Mouse (Mus musculus) left cerebral cortex, postnatal 25 days (tissue): Measurements from ENCODE around the gene Zswim1. TPM values are rescaled to one million over a fixed set of nuclear protein-coding genes. Genes with fewer than 3 reads are reported as not detected.
"Not testable (repeated sequence)": the region's sequence is repeated elsewhere in the genome, so short reads cannot be mapped to it uniquely, and the experiment has no call there.

Experiments used
- DNase-seq, 2 experiments: peaks; one replicate each; pipeline ENCODE4 v3.0.0; 2022; ENCODE audit warnings: low spot score in 2 of 2, mixed read lengths in 1 of 2
- intact Hi-C: fragments of 180-260 bp; cut with DNase I; formaldehyde crosslinking; loops from one replicate; pipeline ENCODE4 v1.15.1; 2025
- total RNA-seq, 2 experiments: library from RNA; stranded (reverse); gene quantifications; 2 replicates each; pipeline ENCODE4 v1.2.3; 2021

Zswim1 gene
- total RNA-seq, 2 experiments from 2014 or later, result 20.8 to 21.6 TPM

DNA sequence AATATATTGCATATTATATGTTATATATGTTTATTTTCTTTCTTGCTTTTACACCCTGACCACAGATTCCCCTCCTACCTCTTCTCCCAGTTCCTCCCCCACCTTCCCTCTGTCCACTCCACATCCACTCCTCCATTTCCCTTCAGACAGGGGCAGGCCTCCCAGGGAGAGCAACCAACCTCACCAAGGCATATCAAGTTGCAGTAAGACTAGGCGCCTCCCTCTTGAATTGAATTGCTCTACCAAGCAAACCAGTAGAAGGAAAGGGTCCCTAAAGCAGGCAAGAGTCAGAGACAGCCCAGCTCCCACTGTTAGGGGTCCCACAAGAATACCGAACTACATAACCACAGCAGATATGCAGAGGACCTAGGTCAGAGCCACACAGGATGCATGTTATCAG, 36.7 kb downstream of the Zswim1 start:
- intact Hi-C loops, result no loop called here

DNA sequence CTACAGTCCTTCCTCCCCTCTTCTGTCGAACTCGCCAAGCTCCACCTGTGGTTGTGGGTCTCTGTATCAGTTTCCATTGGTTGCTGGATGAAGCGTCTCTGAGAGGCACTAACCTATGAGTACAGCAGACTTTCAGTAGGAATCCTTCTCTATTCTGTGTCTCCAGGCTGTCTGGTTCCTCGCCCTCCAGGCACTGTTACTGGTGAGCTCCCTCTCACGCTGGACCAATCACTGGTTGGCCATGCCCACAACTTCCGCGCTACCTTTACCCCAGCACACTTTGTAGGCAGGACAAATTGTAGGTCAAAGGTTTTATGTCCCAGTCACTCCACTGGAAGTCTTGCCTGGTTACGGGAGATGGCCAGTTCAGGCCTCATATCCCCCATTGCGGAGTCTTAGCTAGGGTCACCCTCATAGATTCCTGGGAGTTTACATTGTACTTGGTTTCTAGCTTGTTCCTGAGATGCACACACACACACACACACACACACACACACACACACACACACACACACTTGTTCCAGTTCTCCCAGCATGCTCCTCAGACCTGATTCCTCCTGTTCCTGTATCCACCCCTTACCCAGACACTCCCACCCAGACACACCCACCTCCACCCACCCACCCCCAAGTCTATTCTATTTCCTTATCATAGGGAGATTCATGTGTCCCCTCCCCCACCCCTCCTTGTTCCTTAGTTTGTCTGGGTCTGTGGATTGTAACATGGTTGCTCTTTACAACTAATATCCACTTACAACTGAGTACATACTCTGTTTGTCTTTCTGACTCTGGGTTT, 37.4 kb downstream of the Zswim1 start:
- DNase-seq, result no peak
- intact Hi-C loops, result no loop called here

More for the DNA sequence above, 36.7 kb downstream of the Zswim1 start:
- DNase-seq, result no peak

DNA sequence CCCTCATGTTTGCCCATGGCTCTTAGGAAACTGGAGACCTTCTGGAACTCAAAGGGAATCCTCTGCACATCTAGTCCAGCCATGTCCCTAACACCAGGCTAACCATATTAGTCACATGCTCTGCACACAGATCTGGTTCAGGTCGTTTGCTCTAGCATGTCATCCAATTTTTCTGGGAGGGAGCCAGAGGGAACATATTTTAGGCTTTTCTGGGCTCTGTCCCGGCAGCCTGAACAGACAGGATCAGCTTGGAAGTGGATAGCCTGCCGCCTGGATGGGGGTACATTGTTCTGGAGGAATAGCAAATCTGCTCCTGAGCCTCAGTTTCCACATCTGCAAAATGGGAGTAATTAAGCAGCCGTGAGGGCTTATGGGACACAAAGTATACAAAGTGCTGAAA, 38.6 kb downstream of the Zswim1 start:
- DNase-seq, result no peak
- intact Hi-C loops, result no loop called here

DNA sequence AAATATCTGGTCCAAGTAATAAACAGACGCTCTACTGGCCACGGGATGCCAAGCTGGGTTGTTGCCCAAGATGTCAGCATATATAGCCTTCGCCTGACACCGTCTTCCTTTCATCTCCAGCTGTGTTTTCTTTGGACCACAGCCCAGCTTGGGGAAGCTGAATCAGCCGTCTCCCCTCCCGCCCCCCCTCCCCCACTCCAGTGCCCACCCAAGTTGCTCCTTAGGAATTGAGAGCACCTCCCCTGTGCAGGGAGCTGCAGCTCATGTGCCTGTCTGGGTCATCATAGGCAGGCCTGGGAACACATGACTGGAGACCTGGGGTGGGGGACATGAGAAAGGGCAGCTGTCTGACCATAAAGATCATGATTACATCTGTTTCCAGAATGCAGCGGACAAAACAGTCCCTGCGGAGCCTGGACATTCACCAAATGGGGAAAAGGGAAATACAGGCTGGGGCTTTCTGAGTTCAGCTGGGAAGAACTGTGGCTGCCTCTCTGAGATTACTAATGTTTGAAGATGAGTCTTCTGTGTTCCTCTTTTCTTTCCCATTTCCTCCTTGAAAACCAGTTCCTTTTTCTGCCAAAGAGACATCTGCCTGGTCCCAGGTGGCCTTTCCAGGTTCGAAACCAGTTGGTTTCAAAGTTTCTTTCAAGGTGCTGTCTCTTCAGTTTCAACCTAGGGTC, 39.8 kb downstream of the Zswim1 start:
- intact Hi-C loops, result no loop called here
- DNase-seq, result no peak

DNA sequence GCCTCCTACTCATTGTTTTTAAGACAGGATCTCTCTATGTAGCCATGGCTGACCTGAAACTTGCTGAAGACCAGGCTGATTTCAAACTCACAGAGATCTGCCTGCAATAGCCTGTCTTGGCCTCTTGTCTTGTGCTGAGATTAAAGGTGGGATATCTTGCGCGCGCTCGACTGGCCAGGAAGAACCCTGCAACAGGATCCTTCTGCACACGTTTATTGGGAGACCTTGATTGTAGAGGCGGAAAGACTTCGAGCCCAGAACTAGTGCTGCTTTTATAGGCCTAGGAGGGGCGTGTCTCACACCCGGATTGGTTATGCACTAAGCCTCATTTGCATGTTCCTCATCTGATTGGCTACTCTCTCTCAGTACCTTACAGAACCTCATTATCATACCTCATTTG, 40.9 kb downstream of the Zswim1 start:
- DNase-seq, intact Hi-C loops: not testable (repeated sequence)

DNA sequence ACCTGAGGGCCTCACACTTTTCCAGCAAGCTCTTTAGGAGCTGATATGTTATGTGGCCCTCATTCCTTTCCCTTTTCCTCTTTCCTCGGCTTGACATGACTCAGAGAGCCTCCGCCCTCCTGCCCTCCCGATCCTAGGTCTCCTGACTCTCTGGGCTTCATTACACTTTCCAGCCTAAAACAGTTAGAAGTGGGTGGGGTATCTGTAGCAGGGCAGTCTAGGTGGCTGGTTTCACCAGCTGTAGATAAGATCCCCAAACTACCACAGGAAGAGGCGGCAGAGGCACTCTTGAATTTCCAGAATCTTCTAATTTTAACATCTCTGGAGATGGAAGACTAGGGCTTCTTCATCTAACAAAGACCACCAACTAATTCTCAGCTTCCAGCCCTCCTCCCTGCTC, 42.1 kb downstream of the Zswim1 start:
- DNase-seq, result no peak
- intact Hi-C loops, result no loop called here

DNA sequence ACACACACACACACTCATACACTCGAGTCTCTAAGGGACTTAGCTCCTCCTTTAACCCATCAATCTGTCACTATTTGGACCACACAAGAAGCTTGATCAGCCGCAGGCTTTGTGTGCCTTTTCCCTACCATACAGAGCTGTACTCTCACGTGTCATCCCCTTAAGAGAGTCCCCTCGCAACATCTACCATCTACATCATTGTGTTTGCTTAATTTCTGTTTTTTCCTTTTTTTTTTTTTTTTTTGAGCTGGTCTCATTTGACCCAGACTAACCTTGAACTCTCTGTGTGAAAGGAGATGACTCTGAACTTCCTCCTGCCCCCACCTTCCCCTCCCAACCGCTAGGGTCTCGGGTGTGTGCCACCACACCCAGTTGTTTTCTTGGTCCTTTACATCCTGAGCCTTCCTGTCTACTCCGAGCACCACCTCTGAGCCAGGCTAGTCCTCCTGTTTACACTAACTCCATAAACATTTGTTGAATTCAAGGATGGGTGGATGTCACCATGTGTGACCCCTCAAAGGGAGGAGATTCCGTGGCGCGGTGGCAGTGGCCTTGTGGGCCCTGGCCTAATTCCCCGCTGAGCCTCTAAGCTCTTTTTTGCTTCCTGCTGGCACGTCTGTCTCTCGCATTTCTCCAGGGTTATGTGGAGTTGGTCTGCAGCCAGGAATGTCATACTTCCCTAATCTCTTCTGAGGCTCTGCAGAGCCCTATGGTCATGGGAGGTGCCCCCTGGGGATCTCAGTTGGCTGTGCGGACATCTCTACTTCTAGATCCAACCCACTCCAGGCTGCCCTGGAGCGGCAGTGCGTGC, 44.5 kb downstream of the Zswim1 start:
- intact Hi-C loops, result no loop called here

DNA sequence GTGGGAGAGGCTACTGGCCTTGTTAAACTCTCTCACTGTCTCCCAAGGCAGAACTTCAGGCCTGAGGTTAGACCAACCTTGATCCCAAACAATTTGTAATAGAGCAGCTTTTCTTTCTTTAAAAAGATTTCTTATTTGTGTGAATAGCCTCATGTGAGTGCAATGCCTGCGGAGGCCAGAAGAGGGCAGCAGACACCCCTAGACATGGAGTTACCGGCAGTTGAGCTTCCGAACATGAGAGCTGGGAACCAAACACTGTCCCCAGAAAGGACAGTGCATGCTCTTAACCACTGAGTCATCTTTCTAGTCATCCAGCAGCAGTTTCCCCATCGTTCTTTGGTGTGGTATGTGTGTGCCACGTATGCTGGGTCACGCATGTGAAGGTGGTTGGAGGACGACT, 45.1 kb downstream of the Zswim1 start:
- no peak for DNase-seq
- intact Hi-C loops, result no loop called here

More for the DNA sequence above, 44.5 kb downstream of the Zswim1 start:
- no peak for DNase-seq

DNA sequence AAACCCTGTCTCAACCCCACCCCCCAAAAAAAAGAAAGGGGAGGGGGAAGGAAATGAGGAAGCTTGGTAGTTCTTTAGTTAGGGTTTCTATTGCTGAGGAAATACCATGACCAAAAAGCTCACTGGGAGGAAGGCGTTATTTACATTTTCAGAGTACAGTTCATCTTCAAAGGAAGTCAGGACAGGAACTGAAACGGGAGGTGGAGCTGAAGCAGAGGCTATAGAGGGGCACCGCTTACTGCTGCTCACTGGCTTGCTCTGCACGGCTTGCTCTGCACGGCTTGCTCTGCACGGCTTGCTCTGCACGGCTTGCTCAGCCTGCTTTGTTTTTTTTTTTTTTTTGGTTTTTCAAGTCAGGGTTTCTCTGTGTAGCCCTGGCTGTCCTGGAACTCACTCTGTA, 46.0 kb downstream of the Zswim1 start:
- intact Hi-C loops, result no loop called here
- no peak for DNase-seq

DNA sequence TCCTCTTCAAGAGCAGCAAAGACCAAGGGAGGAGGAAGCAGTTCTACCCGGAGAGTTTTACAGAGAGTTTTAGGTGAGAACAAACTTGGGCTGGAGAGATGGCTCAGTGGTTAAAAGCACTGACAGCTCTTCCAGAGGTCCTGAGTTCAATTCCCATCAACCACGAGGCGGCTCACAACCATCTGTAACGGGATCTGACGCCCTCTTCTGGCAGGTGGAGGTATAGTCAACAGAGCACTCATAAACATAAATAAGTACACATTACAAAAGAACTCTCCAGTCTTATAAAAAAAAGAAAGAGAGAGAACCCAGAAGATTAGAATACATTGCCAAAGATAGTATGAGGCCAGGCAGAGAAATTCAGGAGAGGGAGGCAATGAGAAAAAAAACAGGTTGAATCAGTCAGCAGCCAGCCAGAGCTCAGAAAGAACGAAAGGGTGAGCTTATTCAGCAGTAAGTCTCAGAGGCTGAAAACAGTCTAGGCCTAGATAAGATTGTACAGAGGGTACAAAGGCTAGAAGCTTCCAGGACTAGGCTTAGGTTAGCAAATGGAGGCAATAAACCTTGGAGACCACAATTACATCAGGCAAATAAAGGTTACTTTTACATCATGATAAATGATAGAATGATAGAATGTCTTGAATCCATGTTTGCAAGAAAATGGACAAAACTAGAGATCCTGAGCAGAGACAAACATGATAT, 49.3 kb downstream of the Zswim1 start:
- DNase-seq, result no peak
- intact Hi-C loops, result no loop called here

DNA sequence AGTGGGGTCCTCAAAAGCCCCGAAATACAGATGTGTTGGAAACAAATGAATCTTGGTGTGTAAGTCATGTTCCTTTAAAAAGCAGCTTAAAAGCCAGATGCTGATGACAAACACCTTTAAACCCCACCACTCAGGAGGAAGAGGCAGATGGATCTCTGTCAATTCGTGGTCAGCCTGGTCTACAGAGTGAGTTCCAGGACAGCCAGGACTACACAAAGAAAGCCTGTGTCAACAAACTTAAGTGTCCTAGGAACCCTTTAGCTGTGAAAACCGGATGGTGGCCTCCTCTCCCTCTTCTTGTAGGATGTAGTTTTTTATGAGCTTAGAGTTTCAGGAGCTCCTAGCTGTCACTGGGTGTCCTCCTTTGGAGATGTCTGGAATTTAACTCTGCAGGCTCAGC, 51.1 kb downstream of the Zswim1 start:
- no peak for DNase-seq
- intact Hi-C loops, result no loop called here

DNA sequence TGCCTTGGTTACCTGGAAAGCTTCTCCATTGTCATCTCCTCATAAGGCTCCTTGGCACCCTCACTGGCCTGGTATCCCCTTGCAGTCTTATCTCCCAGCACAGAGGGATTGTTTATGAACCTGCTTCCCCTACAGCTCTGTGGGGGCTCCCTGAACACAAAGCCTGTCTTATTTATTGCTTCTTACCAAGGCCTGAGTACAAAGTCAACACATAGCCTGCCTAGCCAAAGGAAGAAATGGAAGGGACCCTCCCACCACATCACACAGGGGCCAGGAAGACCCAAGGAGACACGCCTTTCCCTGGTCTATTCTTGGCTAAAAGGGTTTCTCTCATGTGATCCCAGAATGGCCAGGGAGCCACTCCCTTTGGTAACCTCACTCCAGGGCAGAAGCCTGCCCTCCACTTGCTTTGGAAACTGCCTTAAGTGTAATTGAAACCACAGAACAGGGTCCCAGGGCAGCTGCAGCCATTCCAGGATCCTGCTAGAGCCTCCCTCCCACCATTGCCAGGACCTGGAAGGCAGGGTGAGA, 51.8 kb downstream of the Zswim1 start:
- no peak for DNase-seq
- intact Hi-C loops, result no loop called here

DNA sequence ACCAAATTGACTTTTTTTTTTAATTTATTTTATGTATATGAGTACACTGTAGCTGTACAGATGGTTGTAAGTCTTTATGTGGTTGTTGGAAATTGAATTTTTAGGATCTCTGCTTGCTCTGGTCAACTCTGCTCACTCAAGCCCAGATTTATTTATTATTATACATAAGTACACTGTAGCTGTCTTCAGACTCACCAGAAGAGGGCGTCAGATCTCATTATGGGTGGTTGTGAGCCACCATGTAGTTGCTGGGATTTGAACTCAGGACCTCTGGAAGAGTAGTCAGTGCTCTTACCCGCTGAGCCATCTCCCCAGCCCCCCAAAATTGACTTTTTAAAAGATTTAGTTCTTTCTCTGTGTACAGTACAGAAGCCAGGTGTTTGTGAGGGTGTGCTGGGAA, 53.2 kb downstream of the Zswim1 start:
- intact Hi-C loops, result not testable (repeated sequence)

More for the DNA sequence above, 53.2 kb downstream of the Zswim1 start:
- not testable (repeated sequence) for DNase-seq

Other genes with a start within 250 kb of the Zswim1 start
- not detected for gene Spint3, start 249.2 kb upstream of the Zswim1 start, total RNA-seq
- gene Wfdc6a, start 237.2 kb upstream of the Zswim1 start, total RNA-seq, result under 1 TPM in 1 of 2 experiments, not detected in 1; 0.46 TPM
- not detected for gene Eppin, start 229.1 kb upstream of the Zswim1 start, total RNA-seq
- not detected for gene Wfdc6b, start 209.2 kb upstream of the Zswim1 start, total RNA-seq
- gene Wfdc8, start 209.1 kb upstream of the Zswim1 start, total RNA-seq, result not detected
- gene Wfdc16, start 183.9 kb upstream of the Zswim1 start, total RNA-seq, result not detected
- not detected for gene Wfdc10, start 166.6 kb upstream of the Zswim1 start, total RNA-seq
- not detected for gene Wfdc9, start 166.1 kb upstream of the Zswim1 start, total RNA-seq
- not detected for gene Wfdc11, start 148.6 kb upstream of the Zswim1 start, total RNA-seq
- not detected for gene Wfdc13, start 137.6 kb upstream of the Zswim1 start, total RNA-seq
- gene Spint4, start 124.2 kb upstream of the Zswim1 start, total RNA-seq, result not detected
- not detected for gene Spint5, start 107.4 kb upstream of the Zswim1 start, total RNA-seq
- gene Wfdc3, start 76.8 kb upstream of the Zswim1 start, total RNA-seq, result 1 to 10 TPM; 1.6 to 1.9 TPM
- 10 to 100 TPM; 36.6 to 39.3 TPM for gene Dnttip1, start 76.7 kb upstream of the Zswim1 start, total RNA-seq
- gene Ube2c, start 52.8 kb upstream of the Zswim1 start, total RNA-seq, result under 1 TPM; 0.60 to 0.89 TPM
- not detected for gene Tnnc2, start 42.7 kb upstream of the Zswim1 start, total RNA-seq
- gene Snx21, start 36.9 kb upstream of the Zswim1 start, total RNA-seq, result 10 to 100 TPM; 49.6 to 57.6 TPM
- 10 to 100 TPM; 22.4 to 29.7 TPM for gene Acot8, start 17.8 kb upstream of the Zswim1 start, total RNA-seq
- 1 to 10 TPM; 8.8 to 9.6 TPM for gene Zswim3, start 17.6 kb upstream of the Zswim1 start, total RNA-seq
- gene Spata25, start 5.9 kb downstream of the Zswim1 start, total RNA-seq, result not detected
- 100 to 1,000 TPM in 1 of 2 experiments, 10 to 100 TPM in 1; 86.2 to 102 TPM for gene Ctsa, start 10.2 kb downstream of the Zswim1 start, total RNA-seq
- gene Neurl2, start 10.8 kb downstream of the Zswim1 start, total RNA-seq, result 1 to 10 TPM; 2.2 to 4.0 TPM
- 10 to 100 TPM; 77.5 to 82.0 TPM for gene Pltp, start 35.0 kb downstream of the Zswim1 start, total RNA-seq
- 10 to 100 TPM; 36.8 to 39.8 TPM for gene Pcif1, start 56.6 kb downstream of the Zswim1 start, total RNA-seq
- gene Zfp335, start 89.1 kb downstream of the Zswim1 start, total RNA-seq, result 10 to 100 TPM; 24.3 TPM
- 1 to 10 TPM; 1.9 to 2.0 TPM for gene Mmp9, start 118.1 kb downstream of the Zswim1 start, total RNA-seq
- 100 to 1,000 TPM; 546 to 551 TPM for gene Slc12a5, start 138.1 kb downstream of the Zswim1 start, total RNA-seq
- 10 to 100 TPM; 53.8 to 56.3 TPM for gene Ncoa5, start 212.2 kb downstream of the Zswim1 start, total RNA-seq
- gene Cd40, start 232.9 kb downstream of the Zswim1 start, total RNA-seq, result 1 to 10 TPM in 1 of 2 experiments, under 1 TPM in 1; 0.60 to 1.5 TPM